Mouse (Mus musculus) embryonic fibroblast, embryonic 13.5 days (primary cell): ENCODE measurements around the gene Btg2.

Source experiments
- CTCF ChIP-seq: IDR thresholded peaks from 2 replicates; pipeline ENCODE4 v1.5.1; 2011; ENCODE audit warnings: mild to moderate bottlenecking, control low read depth, low read length, moderate library complexity, borderline replicate concordance; ENCODE audit not compliant: insufficient read depth
- POLR2A ChIP-seq: IDR thresholded peaks from 2 replicates; pipeline ENCODE4 v1.6.1; 2011; ENCODE audit warnings: low read depth, mild to moderate bottlenecking, control low read depth, low read length, moderate library complexity

- no peak for TF ChIP-seq CTCF
- TF ChIP-seq POLR2A: no peak; the same call in none of the 2 replicates
Measured at GRCm38 (mm10) chr1:134092852-134093770, 14.2 kb upstream of the Btg2 start.
